Mouse (Mus musculus) adrenal gland, postnatal 0 days (tissue): ENCODE results near the gene Slc16a9. TPM values are rescaled to one million over a fixed set of nuclear protein-coding genes. Genes with fewer than 3 reads are reported as not detected.

Experiments
- polyA plus RNA-seq: library from polyadenylated mRNA; unstranded; fragments of >200 nt; fragmentation: Nextera tagmentation; extraction: Ambion mirVana; gene quantifications from 2 replicates; pipeline ENCODE4 v1.2.1, GENCODE M21; 2015

Slc16a9 gene
- polyA plus RNA-seq: 2.2 and 2.3 TPM in 2 replicates

GRCm38 (mm10) chr10:70244921-70245558, at the start of gene Slc16a9:
TSS of gene Slc16a9 (plus strand) at chr10:70245100.

GRCm38 (mm10) chr10:70204505-70205399, 40.1 kb upstream of the Slc16a9 start, which contains the start of gene Mrln:
TSS of gene Mrln (plus strand) at chr10:70204664.

Other genes starting within 250 kb of the Slc16a9 start
- 8.8 and 10.3 TPM in 2 replicates for gene Ccdc6, start 148.0 kb upstream of the Slc16a9 start, polyA plus RNA-seq
- 0.98 and 2.4 TPM in 2 replicates for gene Mrln, start 40.4 kb upstream of the Slc16a9 start, polyA plus RNA-seq
- gene Fam13c, start 195.4 kb downstream of the Slc16a9 start, polyA plus RNA-seq: 7.6 and 8.3 TPM in 2 replicates